Mouse (Mus musculus) liver, embryonic 14.5 days (tissue): Measurements from ENCODE around the gene Olfr547. TPM values are rescaled to one million over a fixed set of nuclear protein-coding genes. Genes with fewer than 3 reads are reported as not detected.
A peak's percentile ranks its signal among the peaks of the same experiment; 100 is the strongest.

Experiments
- ATAC-seq: fragments of 200-750 bp; cut with Nextera tagmentation; 2 replicates; pipeline ENCODE4 v1.8.0; 2017; ENCODE audit warnings: moderate number of reproducible peaks, mild to moderate bottlenecking, moderate library complexity; ENCODE audit not compliant: insufficient read depth
- DNase-seq, 3 experiments: peaks; one replicate each; pipeline ENCODE4 v3.0.0-alpha.2; 2012 to 2013; ENCODE audit warnings: low read depth in 3 of 3, low spot score in 3 of 3
- H3K27ac ChIP-seq: fragments of 300-500 bp; sonication (generic); 2 replicates; pipeline ENCODE4 v1.5.1; 2014; ENCODE audit warnings: moderate library complexity, mild to moderate bottlenecking, control low read depth, inconsistent platforms
- H3K27me3 ChIP-seq: fragments of 300-500 bp; sonication (generic); 2 replicates; pipeline ENCODE4 v1.6.1; 2014; ENCODE audit warnings: mild to moderate bottlenecking, low read length, moderate library complexity; ENCODE audit not compliant: control insufficient read depth, insufficient read depth
- H3K36me3 ChIP-seq: fragments of 300-500 bp; sonication (generic); replicated peaks from 2 replicates; pipeline ENCODE4 v1.6.1; 2014; ENCODE audit warnings: low read depth; ENCODE audit not compliant: control insufficient read depth, insufficient read depth
- H3K4me1 ChIP-seq, 2 experiments: fragments of 200-500 bp in 1 of 2; fragments of 300-500 bp in 1 of 2; sonication (generic) in 1 of 2; replicated peaks; 2 replicates each; pipeline ENCODE4 v1.6.1; 2012 to 2014; ENCODE audit warnings: antibody characterized with exemption in 1 of 2, inconsistent platforms in 1 of 2, low read length in 1 of 2; ENCODE audit not compliant: control insufficient read depth in 2 of 2, insufficient read depth in 2 of 2
- H3K4me2 ChIP-seq: fragments of 300-500 bp; sonication (generic); 2 replicates; pipeline ENCODE4 v1.6.1; 2014; ENCODE audit warnings: low read depth, mild to moderate bottlenecking, control low read depth, moderate library complexity
- H3K4me3 ChIP-seq, 2 experiments: fragments of 200-500 bp in 1 of 2; fragments of 300-500 bp in 1 of 2; sonication (generic) in 1 of 2; 2 replicates each; pipeline ENCODE4 v1.5.1; 2012 to 2014; ENCODE audit warnings: low read depth in 2 of 2, low read length in 2 of 2, mild to moderate bottlenecking in 2 of 2, control low read depth in 1 of 2, inconsistent platforms in 1 of 2, moderate library complexity in 1 of 2; ENCODE audit not compliant: insufficient read depth in 1 of 2
- H3K9ac ChIP-seq: fragments of 300-500 bp; sonication (generic); replicated peaks from 2 replicates; pipeline ENCODE4 v1.6.1; 2014; ENCODE audit warnings: mild to moderate bottlenecking, control low read depth, moderate library complexity
- H3K9me3 ChIP-seq: fragments of 300-500 bp; sonication (generic); 2 replicates; pipeline ENCODE4 v1.6.1; 2016; ENCODE audit warnings: low read length, mixed read lengths; ENCODE audit not compliant: control insufficient read depth
- CTCF ChIP-seq: IDR thresholded peaks from 2 replicates; pipeline ENCODE4 v1.5.1; 2016; ENCODE audit warnings: antibody characterized with exemption, low read depth, control low read depth
- EP300 ChIP-seq: IDR thresholded peaks from 2 replicates; pipeline ENCODE4 v1.6.1; 2016; ENCODE audit warnings: antibody characterized with exemption, low read depth
- WGBS: fragments of 180-500 bp; shearing (Covaris S2); extraction: QIAGEN DNeasy Blood & Tissue Kit; methylation state at CpG from one replicate; pipeline ENCODE4 v1.1.7; 2014; ENCODE audit not compliant: insufficient replicate concordance; 5-methylcytosine and 5-hydroxymethylcytosine counted together
- polyA plus RNA-seq, 2 experiments: library from polyadenylated mRNA; depleted of rRNA in 1 of 2; stranded (reverse) in 1 of 2; unstranded in 1 of 2; fragments of >200 nt; fragmentation: Nextera tagmentation in 1 of 2; extraction: Ambion mirVana in 1 of 2; gene quantifications; 2 replicates each; pipeline versions ENCODE4 v1.2.1 to v1.2.3; 2012 to 2014

The Olfr547 gene
- polyA plus RNA-seq, 2 experiments = not detected

DNA sequence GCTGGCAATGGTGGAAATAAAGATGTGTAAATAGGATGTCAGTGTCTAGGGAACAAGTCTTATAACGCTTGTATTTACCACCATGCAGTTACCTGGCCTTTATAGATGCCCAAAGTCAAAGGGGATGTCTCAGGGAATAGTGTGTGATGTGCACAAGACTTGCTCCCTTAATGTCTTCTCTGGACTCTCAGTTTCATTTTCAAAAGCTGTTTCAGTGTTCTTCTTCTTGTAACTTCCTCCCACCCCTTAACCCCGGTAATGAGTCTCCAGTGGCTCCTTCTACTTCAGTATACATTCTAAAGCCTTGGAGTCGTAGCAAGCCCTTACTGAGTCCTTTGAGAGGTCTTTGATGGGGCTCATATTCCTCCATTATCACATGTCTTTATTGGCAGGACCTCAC, 18.7 kb downstream of the Olfr547 start:
- DNase-seq (no peak), ATAC-seq (no peak)
- H3K27ac ChIP-seq = no peak overlapping the region
- WGBS = 44% methylated on average over 3 of the region's 3 CpGs
- TF ChIP-seq EP300 = no peak
- TF ChIP-seq CTCF = no peak
- H3K9ac ChIP-seq = no peak overlapping the region
- no peak overlapping the region for H3K4me3 ChIP-seq
- no peak overlapping the region for H3K4me2 ChIP-seq
- no peaks in the 10 kb centered on the region for H3K9me3 ChIP-seq
- H3K27me3 ChIP-seq = no peaks in the 10 kb centered on the region
- no peaks in the 10 kb centered on the region for H3K36me3 ChIP-seq
- H3K4me1 ChIP-seq = no peaks in the 10 kb centered on the region

DNA sequence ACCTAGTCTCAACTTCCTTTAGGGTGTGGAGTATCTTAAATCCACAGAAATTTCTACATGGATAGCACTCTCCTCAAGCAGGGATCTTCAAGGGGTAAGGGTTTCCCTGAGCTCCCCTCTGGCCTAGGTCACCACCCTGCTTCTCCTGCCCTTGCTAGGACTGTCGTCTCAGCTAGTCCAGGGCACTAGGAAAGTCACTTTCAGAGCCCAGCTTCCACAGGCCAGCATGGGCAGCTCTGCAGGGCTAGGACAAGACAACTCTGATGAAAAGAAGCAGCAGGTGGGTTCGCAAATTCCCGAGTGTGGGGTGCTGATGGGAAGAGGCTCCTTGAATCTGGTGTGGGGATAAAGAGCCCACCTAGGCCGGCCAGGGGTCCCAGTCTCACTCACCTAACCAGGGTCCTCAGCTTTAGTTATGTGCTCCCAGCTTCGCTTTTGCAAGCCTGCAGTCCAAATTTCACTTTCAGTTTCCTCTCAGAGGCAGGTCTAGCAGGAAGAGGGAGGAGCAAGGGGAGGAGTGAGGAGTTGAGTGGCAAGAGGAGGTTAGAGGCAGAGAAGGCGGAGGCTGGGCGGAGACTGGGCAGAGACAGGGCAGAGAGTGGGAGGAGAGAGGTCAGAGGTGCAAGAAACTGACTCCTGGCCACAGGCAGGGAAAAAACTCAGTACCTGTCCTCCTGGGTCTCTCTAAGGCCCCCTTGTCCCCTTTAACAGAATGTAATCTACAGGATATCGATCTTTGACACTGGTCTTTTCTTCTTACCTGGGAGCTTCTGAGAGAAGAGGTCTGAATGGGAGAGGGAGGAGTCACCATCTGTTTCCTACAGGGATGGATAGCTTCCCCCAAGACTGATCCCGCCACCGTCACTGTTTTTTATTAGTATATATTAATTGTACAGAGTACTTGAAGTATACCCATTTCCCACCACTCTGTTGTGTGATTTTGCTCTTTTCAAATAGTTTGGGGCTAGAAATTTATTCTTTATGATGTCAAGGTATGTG, 30.7 kb downstream of the Olfr547 start, which contains the start of gene Trim21:
Trim21 (minus strand) TSS at position 488 of the 999 bp plus-strand sequence.
- 5% methylated on average over 10 of the region's 10 CpGs for WGBS
- H3K9ac ChIP-seq = peak within 1 kb of the TSS; percentile 84
- no peaks in the 10 kb centered on the region for H3K27me3 ChIP-seq
- ATAC-seq (peak; percentile 99), DNase-seq (peak; percentile 76 to 83 (median 81))
- H3K9me3 ChIP-seq = no peaks in the 10 kb centered on the region
- no peaks in the 10 kb centered on the region for H3K36me3 ChIP-seq
- peak within 1 kb of the TSS; percentile 20; the same call in 1 of the 2 replicates for H3K27ac ChIP-seq
- peak within 1 kb of the TSS; percentile 83 to 90 for H3K4me3 ChIP-seq
- H3K4me2 ChIP-seq = peak within 1 kb of the TSS; percentile 91
- peaks cover 0 to 6% of the 10 kb centered on the region in 2 experiments; a peak in 3 of 4 replicates for H3K4me1 ChIP-seq
- TF ChIP-seq EP300 (no peak), CTCF (no peak)

DNA sequence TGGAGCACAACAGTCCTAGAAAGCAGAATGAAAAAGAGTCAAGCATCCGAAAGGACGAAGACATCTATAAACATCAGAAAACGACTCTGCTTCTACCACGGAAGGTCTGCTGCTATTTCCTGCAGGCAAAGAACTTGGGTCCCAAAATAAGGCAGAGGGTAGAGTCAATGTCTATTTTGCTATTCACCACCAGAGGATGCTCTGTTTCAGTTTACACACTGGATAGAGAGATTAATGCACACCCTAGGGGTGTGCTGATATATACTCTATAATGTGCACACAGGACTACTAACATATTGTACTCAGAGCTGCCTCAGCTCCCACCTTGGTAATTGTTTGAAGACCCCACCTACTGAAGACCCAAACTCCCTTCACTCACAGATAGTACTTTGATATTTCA, 31.7 kb downstream of the Olfr547 start:
- Histone ChIP-seq H3K9me3 (no peaks in the 10 kb centered on the region), H3K4me2 (no peak overlapping the region), H3K27me3 (no peaks in the 10 kb centered on the region), H3K36me3 (no peaks in the 10 kb centered on the region), H3K4me3 (no peak overlapping the region), H3K9ac (no peak overlapping the region), H3K4me1 (peaks cover 0 to 6% of the 10 kb centered on the region in 2 experiments; a peak in 3 of 4 replicates), H3K27ac (no peak overlapping the region)
- DNase-seq (no peak), ATAC-seq (no peak)
- TF ChIP-seq CTCF (peak; percentile 18; the same call in 1 of the 2 replicates), EP300 (no peak)
- WGBS = 68% methylated on average over 4 of the region's 4 CpGs

DNA sequence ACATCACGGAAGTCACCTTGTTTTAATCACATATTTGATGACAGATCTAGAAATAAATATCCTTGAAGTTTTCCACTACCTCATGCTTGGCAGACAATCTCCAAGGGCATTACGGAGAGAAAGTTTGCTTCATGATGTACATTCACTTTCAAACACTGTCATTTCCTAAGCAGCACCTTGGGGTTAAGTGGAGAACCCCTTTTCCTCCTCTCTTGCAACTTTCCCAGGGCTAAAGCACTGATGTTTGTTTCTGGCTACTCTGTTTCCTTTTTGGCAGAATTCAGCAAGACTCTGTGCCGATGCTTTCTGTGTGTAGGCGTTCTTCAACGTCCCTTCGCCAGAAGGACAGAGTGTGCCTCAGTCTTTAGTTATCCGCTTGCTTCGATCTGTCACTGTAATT, 36.6 kb downstream of the Olfr547 start, which contains the start of gene Olfr550:
Olfr550 (plus strand) TSS at position 301 of the 400 bp plus-strand sequence.
- WGBS = 78% methylated on average over 8 of the region's 8 CpGs

DNA sequence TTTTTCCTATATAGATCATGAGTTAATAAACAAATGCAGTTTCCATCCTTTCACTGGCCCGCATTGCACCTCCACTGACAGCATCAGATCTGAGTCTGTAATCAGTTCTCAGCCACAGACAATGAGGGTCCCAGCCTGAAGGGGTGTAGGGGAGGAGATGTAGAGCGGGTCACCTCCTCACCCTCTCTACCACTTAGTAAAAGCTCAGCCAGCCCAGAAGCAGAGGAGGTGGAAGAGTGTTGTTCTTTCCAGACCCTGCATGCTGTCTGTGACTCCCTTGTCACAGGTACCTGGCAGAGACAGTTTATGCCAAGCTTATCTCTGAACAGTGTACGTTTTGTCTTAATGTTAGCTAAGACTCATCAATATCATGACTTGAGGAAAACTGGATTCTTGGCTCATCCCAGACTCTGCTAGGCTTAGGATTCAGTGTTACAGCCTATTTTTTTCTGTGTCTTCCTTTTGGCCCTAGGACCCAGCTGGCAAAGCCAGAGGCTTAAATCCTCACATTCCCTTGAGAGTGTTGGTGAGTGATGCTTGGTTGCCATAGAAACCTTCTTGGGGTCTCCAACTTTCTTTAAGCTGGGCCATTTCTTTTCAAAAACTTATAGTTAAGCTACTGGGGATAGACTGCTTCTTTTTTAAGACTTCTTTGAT, 38.8 kb downstream of the Olfr547 start:
- ATAC-seq (no peak), DNase-seq (no peak)
- TF ChIP-seq CTCF (no peak), EP300 (no peak)
- H3K27me3 ChIP-seq = no peaks in the 10 kb centered on the region
- no peaks in the 10 kb centered on the region for H3K9me3 ChIP-seq
- WGBS = 60% methylated on average over 3 of the region's 3 CpGs
- H3K4me2 ChIP-seq = no peak overlapping the region
- H3K27ac ChIP-seq = no peak overlapping the region
- H3K36me3 ChIP-seq = no peaks in the 10 kb centered on the region
- no peaks in the 10 kb centered on the region for H3K4me1 ChIP-seq
- no peak overlapping the region for H3K4me3 ChIP-seq
- H3K9ac ChIP-seq = no peak overlapping the region

More for the DNA sequence above, 36.6 kb downstream of the Olfr547 start, which contains the start of gene Olfr550:
- no peaks in the 10 kb centered on the region for H3K36me3 ChIP-seq
- TF ChIP-seq EP300 = no peak
- no peak for TF ChIP-seq CTCF
- DNase-seq = no peak
- ATAC-seq = no peak
- no peak within 1 kb of the TSS for H3K9ac ChIP-seq
- no peaks in the 10 kb centered on the region for H3K9me3 ChIP-seq
- no peak within 1 kb of the TSS for H3K4me3 ChIP-seq
- no peak within 1 kb of the TSS for H3K27ac ChIP-seq
- H3K4me2 ChIP-seq = no peak within 1 kb of the TSS
- no peaks in the 10 kb centered on the region for H3K4me1 ChIP-seq
- no peaks in the 10 kb centered on the region for H3K27me3 ChIP-seq
